Mouse (Mus musculus) myocyte (in vitro differentiated cells): ENCODE results near the gene Dtnb.

ENCODE experiments used
- CEBPB ChIP-seq: IDR thresholded peaks from 2 replicates; pipeline ENCODE4 v1.6.1; 2011; ENCODE audit warnings: mild to moderate bottlenecking, moderate library complexity; ENCODE audit not compliant: poor library complexity, insufficient read depth, severe bottlenecking
- MAX ChIP-seq: IDR thresholded peaks from one replicate; pipeline ENCODE4 v1.6.1; 2011; ENCODE audit warnings: low read depth, mild to moderate bottlenecking, control low read depth
- MYOD1 ChIP-seq, 3 experiments: IDR thresholded peaks; one replicate each; pipeline ENCODE4 v1.6.1; 2011; ENCODE audit warnings: control low read depth in 2 of 3, low read depth in 2 of 3, mild to moderate bottlenecking in 2 of 3, moderate library complexity in 1 of 3; ENCODE audit not compliant: insufficient read length in 2 of 3, control insufficient read depth in 1 of 3
- POLR2A ChIP-seq: IDR thresholded peaks from one replicate; pipeline ENCODE4 v1.6.1; 2011; ENCODE audit warnings: low read depth, mild to moderate bottlenecking, control low read depth, moderate library complexity; ENCODE audit not compliant: insufficient read length
- POLR2AphosphoS2 ChIP-seq: IDR thresholded peaks from one replicate; pipeline ENCODE4 v1.6.1; 2011; ENCODE audit warnings: low read depth, control low read depth; ENCODE audit not compliant: insufficient read length
- SRF ChIP-seq: IDR thresholded peaks from one replicate; pipeline ENCODE4 v1.6.1; 2011; ENCODE audit warnings: low read depth; ENCODE audit not compliant: control insufficient read depth, insufficient read length
- TCF12 ChIP-seq: IDR thresholded peaks from one replicate; pipeline ENCODE4 v1.6.1; 2011; ENCODE audit warnings: mild to moderate bottlenecking, control low read depth; ENCODE audit not compliant: poor library complexity, insufficient read depth, severe bottlenecking
- TCF3 ChIP-seq: IDR thresholded peaks from one replicate; pipeline ENCODE4 v1.6.1; 2011; ENCODE audit warnings: low read depth, control low read depth; ENCODE audit not compliant: insufficient read length
- USF1 ChIP-seq: IDR thresholded peaks from one replicate; pipeline ENCODE4 v1.6.1; 2011; ENCODE audit warnings: low read depth, mild to moderate bottlenecking, control low read depth, moderate library complexity

- TF ChIP-seq MYOD1 (IDR thresholded peaks at IDR 0.05; ENCODE audit: control insufficient read depth in 1 of 3, insufficient read length in 2 of 3, low read depth in 2 of 3) (no peak), TCF3 (no peak), MAX (no peak), POLR2A (no peak), SRF (no peak), USF1 (no peak), TCF12 (no peak), CEBPB (no peak), POLR2AphosphoS2 (no peak)
These were observed 152.7 kb downstream of the Dtnb start for GRCm38 (mm10) chr12:3724822-3725370.
